Mouse (Mus musculus) liver, adult 2 months (tissue): Measurements from ENCODE around the gene Arhgdib. TPM values are rescaled to one million over a fixed set of nuclear protein-coding genes. Genes with fewer than 3 reads are reported as not detected.

Experiments used
- DNase-seq: peaks from one replicate; pipeline ENCODE4 v3.0.0-alpha.2; 2011; ENCODE audit warnings: low read depth, low spot score; ENCODE audit errors: extremely low read depth
- H3K27ac ChIP-seq: fragments of 200-500 bp; replicated peaks from 2 replicates; pipeline ENCODE4 v1.5.1; 2012; ENCODE audit warnings: low read depth, mild to moderate bottlenecking, control low read depth, inconsistent platforms, low read length; ENCODE audit not compliant: insufficient read depth
- H3K27me3 ChIP-seq: fragments of 200-500 bp; 2 replicates; pipeline ENCODE4 v1.6.1; 2012; ENCODE audit warnings: mild to moderate bottlenecking, moderate library complexity, low read length, inconsistent platforms; ENCODE audit not compliant: control insufficient read depth, insufficient read depth
- H3K36me3 ChIP-seq: fragments of 200-500 bp; 2 replicates; pipeline ENCODE4 v1.6.1; 2012; ENCODE audit warnings: low read length, inconsistent platforms; ENCODE audit not compliant: control insufficient read depth, insufficient read depth
- H3K4me1 ChIP-seq: fragments of 200-500 bp; 2 replicates; pipeline ENCODE4 v1.6.1; 2011; ENCODE audit warnings: low read length; ENCODE audit not compliant: control insufficient read depth, insufficient read depth
- H3K4me3 ChIP-seq: fragments of 200-500 bp; 2 replicates; pipeline ENCODE4 v1.5.1; 2011; ENCODE audit warnings: low read depth, mild to moderate bottlenecking, control low read depth, low read length, moderate library complexity; ENCODE audit not compliant: insufficient read depth
- H3K79me2 ChIP-seq: fragments of 200-500 bp; 2 replicates; pipeline ENCODE4 v1.6.1; 2012; ENCODE audit warnings: inconsistent platforms, mild to moderate bottlenecking, low read length, moderate library complexity; ENCODE audit not compliant: control insufficient read depth, insufficient read depth
- H3K9ac ChIP-seq: fragments of 200-500 bp; 2 replicates; pipeline ENCODE4 v1.6.1; 2012; ENCODE audit warnings: low read depth, mild to moderate bottlenecking, control low read depth, inconsistent platforms, low read length
- CTCF ChIP-seq: fragments of 200-500 bp; IDR thresholded peaks from 2 replicates; pipeline ENCODE4 v1.5.1; 2011; ENCODE audit warnings: low read depth, low read length, control low read depth
- POLR2A ChIP-seq: fragments of 200-500 bp; IDR thresholded peaks from 2 replicates; pipeline ENCODE4 v1.6.1; 2011; ENCODE audit warnings: low read length, control low read depth; ENCODE audit not compliant: insufficient read depth; ENCODE audit errors: extremely low read depth
- WGBS: fragments of 180-500 bp; shearing (Covaris S2); methylation state at CpG from one replicate; pipeline ENCODE4 v1.1.7; 2018; 5-methylcytosine and 5-hydroxymethylcytosine counted together
- polyA plus RNA-seq: library from polyadenylated mRNA; depleted of rRNA; stranded (reverse); fragments of >200 nt; gene quantifications from 2 replicates; pipeline ENCODE4 v1.2.3, GENCODE M21; 2012
- total RNA-seq: library from RNA; depleted of rRNA; stranded (reverse); fragments of >200 nt; gene quantifications from 2 replicates; pipeline ENCODE4 v1.2.3, GENCODE M21; 2014

Arhgdib gene
- total and polyA plus RNA-seq, 2 experiments, result 5.3 to 11.9 TPM

DNA sequence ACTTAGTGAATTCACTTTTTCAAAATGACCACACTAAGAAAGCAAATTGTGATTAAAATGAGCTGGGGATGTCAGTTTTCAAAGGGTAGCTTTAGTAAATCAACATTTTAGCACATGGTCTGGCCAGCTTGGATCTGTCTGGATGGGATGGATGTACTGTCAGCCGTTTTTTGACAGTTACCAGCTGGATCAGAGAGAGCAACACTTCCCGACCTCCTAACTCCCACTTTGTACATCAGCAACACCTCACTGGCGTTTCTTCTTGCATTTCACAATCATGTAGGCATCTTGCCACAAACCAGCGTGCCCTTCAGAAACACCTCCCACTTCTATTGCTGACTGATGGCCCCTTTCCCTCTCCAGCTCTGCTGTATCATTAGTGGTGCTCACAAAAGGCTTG, 43.5 kb downstream of the Arhgdib start:
- Histone ChIP-seq H3K27ac (no peak overlapping the region), H3K4me1 (peaks cover 2% of the 10 kb centered on the region), H3K27me3 (no peaks in the 10 kb centered on the region), H3K79me2 (no peaks in the 10 kb centered on the region), H3K4me3 (no peak overlapping the region), H3K36me3 (no peaks in the 10 kb centered on the region), H3K9ac (no peak overlapping the region)
- TF ChIP-seq POLR2A, result no peak
- no peak for TF ChIP-seq CTCF
- WGBS, result 21% methylated on average over 4 of the region's 4 CpGs
- peak; percentile 38 for DNase-seq

DNA sequence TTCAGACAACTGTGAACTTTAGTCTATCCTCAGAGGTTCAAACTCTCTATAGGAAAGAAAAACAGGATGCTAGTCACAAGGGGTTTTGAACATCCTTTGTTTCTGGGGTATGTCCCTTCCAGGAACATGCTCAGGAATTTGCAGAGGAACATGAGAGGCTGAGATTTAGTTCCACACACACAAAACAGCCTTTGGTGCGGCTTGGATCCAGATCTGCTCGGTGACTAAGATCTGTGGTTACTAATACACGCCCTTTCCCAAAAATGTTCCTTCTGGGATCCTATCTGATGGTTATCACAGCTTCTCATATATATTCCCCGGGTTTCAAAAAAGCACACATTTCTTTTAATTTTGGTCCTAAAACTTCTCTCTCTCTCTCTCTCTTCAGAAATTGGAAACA, 43.9 kb downstream of the Arhgdib start:
- H3K4me1 ChIP-seq, result peaks cover 2% of the 10 kb centered on the region
- TF ChIP-seq CTCF (no peak), POLR2A (no peak)
- H3K36me3 ChIP-seq, result no peaks in the 10 kb centered on the region
- H3K9ac ChIP-seq, result no peak overlapping the region
- H3K79me2 ChIP-seq, result no peaks in the 10 kb centered on the region
- WGBS, result 76% methylated on average over 4 of the region's 4 CpGs
- no peaks in the 10 kb centered on the region for H3K27me3 ChIP-seq
- no peak overlapping the region for H3K4me3 ChIP-seq
- DNase-seq, result no peak
- no peak overlapping the region for H3K27ac ChIP-seq

- TF ChIP-seq CTCF (no peak), POLR2A (no peak)
- no peaks in the 10 kb centered on the region for H3K27me3 ChIP-seq
- H3K9ac ChIP-seq, result no peak overlapping the region
- no peaks in the 10 kb centered on the region for H3K36me3 ChIP-seq
- no peak overlapping the region for H3K4me3 ChIP-seq
- H3K79me2 ChIP-seq, result no peaks in the 10 kb centered on the region
- H3K4me1 ChIP-seq, result peaks cover 2% of the 10 kb centered on the region
- 51% methylated on average over 15 of the region's 15 CpGs for WGBS
- no peak for DNase-seq
- peak overlapping the region; percentile 63 for H3K27ac ChIP-seq
Observed at GRCm38 (mm10) chr6:136894532-136895339, 47.0 kb downstream of the Arhgdib start.

GRCm38 (mm10) chr6:136892002-136892401, 49.7 kb downstream of the Arhgdib start:
- H3K79me2 ChIP-seq, result no peaks in the 10 kb centered on the region
- H3K36me3 ChIP-seq, result no peaks in the 10 kb centered on the region
- H3K27me3 ChIP-seq, result no peaks in the 10 kb centered on the region
- peaks cover 2% of the 10 kb centered on the region for H3K4me1 ChIP-seq
- H3K9ac ChIP-seq, result no peak overlapping the region
- no peak for TF ChIP-seq CTCF
- H3K27ac ChIP-seq, result no peak overlapping the region
- WGBS, result 84% methylated on average over 2 of the region's 2 CpGs
- H3K4me3 ChIP-seq, result no peak overlapping the region
- no peak for DNase-seq

- Histone ChIP-seq H3K4me3 (no peak overlapping the region), H3K9ac (no peak overlapping the region), H3K27me3 (no peaks in the 10 kb centered on the region), H3K79me2 (no peaks in the 10 kb centered on the region), H3K27ac (no peak overlapping the region), H3K4me1 (peaks cover 2% of the 10 kb centered on the region; the same call in 1 of the 2 replicates), H3K36me3 (no peaks in the 10 kb centered on the region)
- 87% methylated on average over 6 of the region's 6 CpGs for WGBS
- TF ChIP-seq POLR2A, result no peak
- no peak for TF ChIP-seq CTCF
- DNase-seq, result no peak
Observed at GRCm38 (mm10) chr6:136889554-136889953, 52.1 kb downstream of the Arhgdib start.

DNA sequence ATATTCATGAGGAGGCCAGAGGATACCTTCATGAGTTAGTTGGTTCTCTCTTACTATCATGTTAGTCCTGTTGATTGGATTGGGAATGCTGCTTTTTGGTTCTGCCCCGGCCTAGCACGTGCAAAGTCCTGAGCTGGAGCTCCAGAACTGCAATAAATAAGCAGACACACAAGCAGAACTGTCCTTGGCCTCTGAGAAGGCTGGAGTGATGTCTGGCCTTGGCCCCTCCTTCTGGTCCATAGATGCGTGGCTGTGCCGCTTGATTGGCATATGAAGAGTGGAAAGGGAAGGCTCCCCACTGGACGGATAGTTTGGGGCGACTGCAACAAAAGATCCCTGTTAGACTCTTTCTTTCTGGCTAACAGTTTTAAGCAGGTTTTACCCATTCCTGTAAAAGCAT, 52.6 kb downstream of the Arhgdib start:
- TF ChIP-seq POLR2A (no peak), CTCF (no peak)
- no peak overlapping the region for H3K27ac ChIP-seq
- H3K79me2 ChIP-seq, result no peaks in the 10 kb centered on the region
- WGBS, result 92% methylated on average over 6 of the region's 6 CpGs
- H3K4me3 ChIP-seq, result no peak overlapping the region
- no peaks in the 10 kb centered on the region for H3K4me1 ChIP-seq
- H3K36me3 ChIP-seq, result no peaks in the 10 kb centered on the region
- no peak overlapping the region for H3K9ac ChIP-seq
- no peaks in the 10 kb centered on the region for H3K27me3 ChIP-seq
- no peak for DNase-seq
